Mouse (Mus musculus): ENCODE measurements at regions not wholly inside any gene's neighbourhood (a gene's known extent, or its start where the extent isn't known, plus 50 kb on each side); places are given as distances from the start of the nearest gene placed in this dataset.

GRCm38 (mm10) chr1:56327381-56327780, 309.9 kb downstream of the Hsfy2 start:
- 84% methylated on average over 5 of the region's 5 CpGs for WGBS
- DNase-seq (ENCODE audit: low spot score, missing footprints) (no peak), ATAC-seq (ENCODE audit: low FRiP score) (no peak)
- Histone ChIP-seq H3K9ac (ENCODE audit: low read length) (no peak overlapping the region), H3K4me2 (no peak overlapping the region), H3K36me3 (ENCODE audit: control insufficient read depth, insufficient read depth, low read length) (no peaks in the 10 kb centered on the region), H3K4me1 (ENCODE audit: control insufficient read depth, insufficient read depth, low read length) (no peaks in the 10 kb centered on the region), H3K4me3 (ENCODE audit: low read depth, low read length) (no peak overlapping the region), H3K9me3 (ENCODE audit: control insufficient read depth, low read length) (no peaks in the 10 kb centered on the region), H3K27me3 (ENCODE audit: control insufficient read depth, insufficient read depth, low read length) (no peaks in the 10 kb centered on the region), H3K27ac (ENCODE audit: low read depth, low read length) (no peak overlapping the region)

GRCm38 (mm10) chr1:56308586-56308985, 328.6 kb downstream of the Hsfy2 start:
- H3K9ac ChIP-seq (ENCODE audit: low read length) = no peak overlapping the region
- no peaks in the 10 kb centered on the region for H3K4me1 ChIP-seq (ENCODE audit: control insufficient read depth, insufficient read depth, low read length)
- no peak overlapping the region for H3K4me3 ChIP-seq (ENCODE audit: low read depth, low read length)
- no peak overlapping the region for H3K4me2 ChIP-seq
- H3K9me3 ChIP-seq (ENCODE audit: control insufficient read depth, low read length) = no peaks in the 10 kb centered on the region
- H3K27me3 ChIP-seq (ENCODE audit: control insufficient read depth, insufficient read depth, low read length) = no peaks in the 10 kb centered on the region
- no peak overlapping the region for H3K27ac ChIP-seq (ENCODE audit: low read depth, low read length)
- 78% methylated on average over 3 of the region's 3 CpGs for WGBS
- no peaks in the 10 kb centered on the region for H3K36me3 ChIP-seq (ENCODE audit: control insufficient read depth, insufficient read depth, low read length)
- ATAC-seq (ENCODE audit: low FRiP score) (no peak), DNase-seq (ENCODE audit: low spot score, missing footprints) (no peak)

DNA sequence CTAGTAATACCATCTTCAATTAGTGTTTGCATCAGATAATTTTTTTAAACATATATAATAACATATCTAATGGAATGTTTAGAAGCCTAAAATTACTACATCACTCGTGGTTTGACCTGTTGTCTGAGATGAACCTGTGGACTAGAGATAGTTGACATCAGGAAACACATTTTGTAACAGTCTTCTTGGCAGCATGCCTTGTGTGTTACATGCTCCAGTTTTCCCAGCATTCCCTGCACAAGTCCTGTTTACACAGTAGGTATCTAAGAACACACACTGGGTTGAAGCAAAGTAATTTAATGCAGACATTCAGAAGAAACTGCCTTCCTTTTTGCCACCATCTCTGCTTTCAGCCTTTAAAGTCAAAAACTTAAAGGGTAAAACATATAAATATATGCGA, 342.8 kb downstream of the Hsfy2 start:
- Histone ChIP-seq H3K4me2 (no peak overlapping the region), H3K4me1 (ENCODE audit: control insufficient read depth, insufficient read depth, low read length) (no peaks in the 10 kb centered on the region), H3K9ac (ENCODE audit: low read length) (no peak overlapping the region), H3K9me3 (ENCODE audit: control insufficient read depth, low read length) (no peaks in the 10 kb centered on the region), H3K36me3 (ENCODE audit: control insufficient read depth, insufficient read depth, low read length) (no peaks in the 10 kb centered on the region), H3K27me3 (ENCODE audit: control insufficient read depth, insufficient read depth, low read length) (no peaks in the 10 kb centered on the region), H3K27ac (ENCODE audit: low read depth, low read length) (no peak overlapping the region), H3K4me3 (ENCODE audit: low read depth, low read length) (no peak overlapping the region)
- WGBS = 80% methylated on average over 2 of the region's 2 CpGs
- no peak for ATAC-seq (ENCODE audit: low FRiP score)
- DNase-seq (ENCODE audit: low spot score, missing footprints) = no peak

DNA sequence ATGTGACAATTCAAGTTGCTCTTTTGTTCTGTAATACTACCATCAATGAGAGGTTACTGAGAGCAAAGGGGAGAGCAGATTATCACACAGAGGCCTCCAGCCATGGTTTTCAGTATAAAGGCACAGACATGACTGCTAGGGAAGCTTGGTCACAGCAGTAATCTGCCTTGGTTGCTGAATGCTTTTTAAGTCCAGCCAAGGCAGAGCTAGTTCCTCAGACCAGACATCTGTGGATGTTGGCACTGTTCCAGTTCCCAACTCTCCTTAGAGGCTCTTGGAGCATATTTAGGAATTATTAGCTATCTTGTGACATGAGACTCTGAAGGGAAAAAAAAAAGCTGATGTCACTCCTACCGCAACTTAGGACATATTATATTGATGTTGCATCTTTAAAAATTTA, 347.5 kb downstream of the Hsfy2 start:
- H3K4me2 ChIP-seq = no peak overlapping the region
- DNase-seq (ENCODE audit: low spot score, missing footprints) = no peak
- H3K9ac ChIP-seq (ENCODE audit: low read length) = no peak overlapping the region
- no peaks in the 10 kb centered on the region for H3K9me3 ChIP-seq (ENCODE audit: control insufficient read depth, low read length)
- ATAC-seq (ENCODE audit: low FRiP score) = no peak
- H3K27ac ChIP-seq (ENCODE audit: low read depth, low read length) = no peak overlapping the region
- H3K4me1 ChIP-seq (ENCODE audit: control insufficient read depth, insufficient read depth, low read length) = no peaks in the 10 kb centered on the region
- no peak overlapping the region for H3K4me3 ChIP-seq (ENCODE audit: low read depth, low read length)
- no peaks in the 10 kb centered on the region for H3K36me3 ChIP-seq (ENCODE audit: control insufficient read depth, insufficient read depth, low read length)
- no peaks in the 10 kb centered on the region for H3K27me3 ChIP-seq (ENCODE audit: control insufficient read depth, insufficient read depth, low read length)
- 89% methylated on average over 1 of the region's 1 CpGs for WGBS

- ATAC-seq (ENCODE audit: low FRiP score) (no peak), DNase-seq (ENCODE audit: low spot score, missing footprints) (no peak)
- Histone ChIP-seq H3K4me1 (ENCODE audit: control insufficient read depth, insufficient read depth, low read length) (no peaks in the 10 kb centered on the region), H3K4me3 (ENCODE audit: low read depth, low read length) (no peak overlapping the region), H3K9ac (ENCODE audit: low read length) (no peak overlapping the region), H3K27me3 (ENCODE audit: control insufficient read depth, insufficient read depth, low read length) (no peaks in the 10 kb centered on the region), H3K36me3 (ENCODE audit: control insufficient read depth, insufficient read depth, low read length) (no peaks in the 10 kb centered on the region), H3K27ac (ENCODE audit: low read depth, low read length) (no peak overlapping the region), H3K9me3 (ENCODE audit: control insufficient read depth, low read length) (no peaks in the 10 kb centered on the region), H3K4me2 (no peak overlapping the region)
- WGBS = 63% methylated on average over 12 of the region's 12 CpGs
Measured at GRCm38 (mm10) chr1:56286386-56287045, 350.7 kb downstream of the Hsfy2 start.

DNA sequence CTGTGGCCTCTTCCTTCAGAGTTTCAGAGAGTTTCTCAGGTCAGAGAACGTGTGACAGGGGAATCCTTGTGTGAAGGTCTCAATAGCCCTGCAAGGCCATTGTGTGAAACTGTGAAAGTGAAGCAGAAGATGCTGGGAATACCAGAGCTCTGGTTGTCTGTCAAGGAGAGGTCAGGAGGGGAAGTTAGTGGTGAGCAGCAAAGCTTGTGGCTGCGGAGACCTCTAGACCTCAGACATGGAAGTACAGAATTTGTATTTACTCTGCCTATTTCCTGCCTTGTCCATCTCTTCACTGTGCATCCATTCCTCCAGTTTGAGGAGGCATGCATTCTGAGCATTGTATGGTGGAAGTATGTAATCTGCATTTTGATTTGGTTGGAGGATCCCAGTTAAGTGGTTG, 375.5 kb downstream of the Hsfy2 start:
- Histone ChIP-seq H3K27me3 (ENCODE audit: control insufficient read depth, insufficient read depth, low read length) (no peaks in the 10 kb centered on the region), H3K36me3 (ENCODE audit: control insufficient read depth, insufficient read depth, low read length) (no peaks in the 10 kb centered on the region), H3K9me3 (ENCODE audit: control insufficient read depth, low read length) (no peaks in the 10 kb centered on the region), H3K9ac (ENCODE audit: low read length) (no peak overlapping the region), H3K4me2 (no peak overlapping the region), H3K4me1 (ENCODE audit: control insufficient read depth, insufficient read depth, low read length) (no peaks in the 10 kb centered on the region), H3K4me3 (ENCODE audit: low read depth, low read length) (no peak overlapping the region), H3K27ac (ENCODE audit: low read depth, low read length) (no peak overlapping the region)
- DNase-seq (ENCODE audit: low spot score, missing footprints) = no peak
- no peak for ATAC-seq (ENCODE audit: low FRiP score)
- WGBS = 78% methylated on average over 2 of the region's 2 CpGs

GRCm38 (mm10) chr1:56260759-56261158, 376.5 kb downstream of the Hsfy2 start:
- DNase-seq (ENCODE audit: low spot score, missing footprints) = no peak
- WGBS = 83% methylated on average over 2 of the region's 2 CpGs

GRCm38 (mm10) chr1:56256839-56257490, 380.3 kb downstream of the Hsfy2 start:
- WGBS = 92% methylated on average over 5 of the region's 5 CpGs
- no peak overlapping the region for H3K4me2 ChIP-seq
- no peaks in the 10 kb centered on the region for H3K4me1 ChIP-seq (ENCODE audit: control insufficient read depth, insufficient read depth, low read length)
- no peak overlapping the region for H3K9ac ChIP-seq (ENCODE audit: low read length)
- H3K27ac ChIP-seq (ENCODE audit: low read depth, low read length) = no peak overlapping the region
- no peak for DNase-seq (ENCODE audit: low spot score, missing footprints)
- no peak overlapping the region for H3K4me3 ChIP-seq (ENCODE audit: low read depth, low read length)
- H3K36me3 ChIP-seq (ENCODE audit: control insufficient read depth, insufficient read depth, low read length) = no peaks in the 10 kb centered on the region
- no peak for ATAC-seq (ENCODE audit: low FRiP score)
- H3K27me3 ChIP-seq (ENCODE audit: control insufficient read depth, insufficient read depth, low read length) = no peaks in the 10 kb centered on the region
- H3K9me3 ChIP-seq (ENCODE audit: control insufficient read depth, low read length) = no peaks in the 10 kb centered on the region

More at GRCm38 (mm10) chr1:56260759-56261158, 376.5 kb downstream of the Hsfy2 start:
- Histone ChIP-seq H3K9ac (ENCODE audit: low read length) (no peak overlapping the region), H3K4me3 (ENCODE audit: low read depth, low read length) (no peak overlapping the region), H3K4me1 (ENCODE audit: control insufficient read depth, insufficient read depth, low read length) (no peaks in the 10 kb centered on the region), H3K9me3 (ENCODE audit: control insufficient read depth, low read length) (no peaks in the 10 kb centered on the region), H3K36me3 (ENCODE audit: control insufficient read depth, insufficient read depth, low read length) (no peaks in the 10 kb centered on the region), H3K27me3 (ENCODE audit: control insufficient read depth, insufficient read depth, low read length) (no peaks in the 10 kb centered on the region), H3K4me2 (no peak overlapping the region), H3K27ac (ENCODE audit: low read depth, low read length) (no peak overlapping the region)
- no peak for ATAC-seq (ENCODE audit: low FRiP score)

GRCm38 (mm10) chr1:56239686-56240085, 397.5 kb downstream of the Hsfy2 start:
- Histone ChIP-seq H3K4me3 (ENCODE audit: low read depth, low read length) (no peak overlapping the region), H3K27ac (ENCODE audit: low read depth, low read length) (no peak overlapping the region), H3K27me3 (ENCODE audit: control insufficient read depth, insufficient read depth, low read length) (no peaks in the 10 kb centered on the region), H3K36me3 (ENCODE audit: control insufficient read depth, insufficient read depth, low read length) (no peaks in the 10 kb centered on the region), H3K4me2 (no peak overlapping the region), H3K9me3 (ENCODE audit: control insufficient read depth, low read length) (no peaks in the 10 kb centered on the region), H3K9ac (ENCODE audit: low read length) (no peak overlapping the region), H3K4me1 (ENCODE audit: control insufficient read depth, insufficient read depth, low read length) (no peaks in the 10 kb centered on the region)
- 88% methylated on average over 6 of the region's 6 CpGs for WGBS
- ATAC-seq (ENCODE audit: low FRiP score) = no peak
- DNase-seq (ENCODE audit: low spot score, missing footprints) = no peak
